Mouse (Mus musculus) neural tube, embryonic 15.5 days (tissue): ENCODE data around the gene Stkld1. TPM values are rescaled to one million over a fixed set of nuclear protein-coding genes. Genes with fewer than 3 reads are reported as not detected.

Experiments
- ATAC-seq: fragments of 200-750 bp; cut with Nextera tagmentation; 2 replicates; pipeline ENCODE4 v1.8.0; 2017; ENCODE audit warnings: mild to moderate bottlenecking, moderate TSS enrichment, moderate library complexity; ENCODE audit not compliant: low FRiP score
- H3K27ac ChIP-seq: fragments of 300-500 bp; sonication (generic); replicated peaks from 2 replicates; pipeline ENCODE4 v1.5.1; 2015; ENCODE audit warnings: mild to moderate bottlenecking, inconsistent platforms
- H3K27me3 ChIP-seq: fragments of 300-500 bp; sonication (generic); replicated peaks from 2 replicates; pipeline ENCODE4 v1.6.1; 2015; ENCODE audit warnings: inconsistent platforms
- H3K36me3 ChIP-seq: fragments of 300-500 bp; sonication (generic); 2 replicates; pipeline ENCODE4 v1.6.1; 2015; ENCODE audit warnings: inconsistent platforms
- H3K4me1 ChIP-seq: fragments of 300-500 bp; sonication (generic); 2 replicates; pipeline ENCODE4 v1.6.1; 2015; ENCODE audit warnings: inconsistent platforms
- H3K4me2 ChIP-seq: fragments of 300-500 bp; sonication (generic); 2 replicates; pipeline ENCODE4 v1.6.1; 2015; ENCODE audit warnings: inconsistent platforms, mild to moderate bottlenecking, moderate library complexity
- H3K4me3 ChIP-seq: fragments of 300-500 bp; sonication (generic); replicated peaks from 2 replicates; pipeline ENCODE4 v1.5.1; 2015; ENCODE audit warnings: mild to moderate bottlenecking, inconsistent platforms
- H3K9ac ChIP-seq: fragments of 300-500 bp; sonication (generic); replicated peaks from 2 replicates; pipeline ENCODE4 v1.6.1; 2015; ENCODE audit warnings: mild to moderate bottlenecking, inconsistent platforms
- H3K9me3 ChIP-seq: fragments of 300-500 bp; sonication (generic); replicated peaks from 2 replicates; pipeline ENCODE4 v1.6.1; 2016; ENCODE audit warnings: inconsistent platforms
- WGBS: fragments of 180-500 bp; shearing (Covaris S2); methylation state at CpG from one replicate; pipeline ENCODE4 v1.1.7; 2015; ENCODE audit warnings: mixed read lengths; 5-methylcytosine and 5-hydroxymethylcytosine counted together
- polyA plus RNA-seq: library from polyadenylated mRNA; unstranded; fragments of >200 nt; fragmentation: Nextera tagmentation; extraction: Ambion mirVana; gene quantifications from 2 replicates; pipeline ENCODE4 v1.2.1, GENCODE M21; 2015

The Stkld1 gene
- polyA plus RNA-seq, 1 experiment from 2014 or later: 0.61 TPM

DNA sequence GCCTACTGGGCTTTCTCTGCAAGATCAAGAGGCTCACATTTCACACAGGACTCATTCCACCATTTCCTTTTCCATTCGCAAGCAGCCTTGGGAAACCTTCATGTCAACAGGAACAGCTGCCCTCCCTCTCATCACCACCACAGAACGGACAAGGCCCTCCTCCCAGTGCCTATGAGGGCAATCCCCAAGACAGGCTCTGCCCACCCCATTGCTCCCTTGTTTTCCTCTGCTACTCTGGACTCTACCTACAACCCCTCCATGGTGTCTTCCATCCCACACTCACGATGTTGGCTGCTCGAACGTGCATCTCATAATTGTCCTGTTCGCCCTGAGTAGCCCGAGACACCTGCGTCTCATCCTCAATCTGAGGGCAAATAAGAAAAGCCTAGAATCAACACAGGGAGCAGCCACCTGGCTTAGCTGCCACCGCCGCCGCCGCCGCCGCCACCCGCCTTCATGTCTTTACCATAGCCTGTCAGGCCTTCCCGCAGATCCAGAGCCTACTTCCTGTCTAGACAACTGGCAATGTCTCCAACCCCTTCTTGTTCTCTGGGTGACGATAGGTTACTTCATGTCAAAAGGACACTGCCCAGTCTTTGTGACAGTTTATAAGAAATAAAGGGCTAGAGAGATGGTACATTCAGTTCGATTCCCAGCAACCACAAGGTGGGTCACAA, 25.0 kb upstream of the Stkld1 start:
- Histone ChIP-seq H3K9ac (peak overlapping the region; percentile 94), H3K27ac (no peak overlapping the region), H3K27me3 (no peaks in the 10 kb centered on the region), H3K4me2 (peak overlapping the region; percentile 62), H3K9me3 (no peaks in the 10 kb centered on the region), H3K4me1 (peaks cover 48% of the 10 kb centered on the region), H3K36me3 (peaks cover 61% of the 10 kb centered on the region), H3K4me3 (peak overlapping the region; percentile 91)
- ATAC-seq: no peak
- WGBS: 87% methylated on average over 18 of the region's 18 CpGs

GRCm38 (mm10) chr2:26909387-26909784, 24.5 kb upstream of the Stkld1 start:
- H3K4me1 ChIP-seq: peaks cover 46% of the 10 kb centered on the region
- no peaks in the 10 kb centered on the region for H3K27me3 ChIP-seq
- H3K9me3 ChIP-seq: no peaks in the 10 kb centered on the region
- peak overlapping the region; percentile 93; the same call in 1 of the 2 replicates for H3K27ac ChIP-seq
- peak overlapping the region; percentile 94 for H3K9ac ChIP-seq
- ATAC-seq: no peak
- peak overlapping the region; percentile 62 for H3K4me2 ChIP-seq
- H3K36me3 ChIP-seq: peaks cover 64% of the 10 kb centered on the region
- peak overlapping the region; percentile 91 for H3K4me3 ChIP-seq

- under 1% methylated on average over 62 of the region's 74 CpGs for WGBS
- Histone ChIP-seq H3K36me3 (peaks cover 59% of the 10 kb centered on the region), H3K4me3 (peak within 1 kb of the TSS; percentile 91), H3K4me2 (peak within 1 kb of the TSS; percentile 98), H3K27ac (peak within 1 kb of the TSS; percentile 93), H3K4me1 (peaks cover 55% of the 10 kb centered on the region), H3K9ac (peak within 1 kb of the TSS; percentile 98), H3K27me3 (no peaks in the 10 kb centered on the region), H3K9me3 (no peaks in the 10 kb centered on the region)
- peak; percentile 93 for ATAC-seq
Measured at GRCm38 (mm10) chr2:26910124-26910993, 23.5 kb upstream of the Stkld1 start, which contains the start of the genes Med22 and Rpl7a. Med22 (minus strand) TSS chr2:26910677. Rpl7a (plus strand) TSS chr2:26910764.

DNA sequence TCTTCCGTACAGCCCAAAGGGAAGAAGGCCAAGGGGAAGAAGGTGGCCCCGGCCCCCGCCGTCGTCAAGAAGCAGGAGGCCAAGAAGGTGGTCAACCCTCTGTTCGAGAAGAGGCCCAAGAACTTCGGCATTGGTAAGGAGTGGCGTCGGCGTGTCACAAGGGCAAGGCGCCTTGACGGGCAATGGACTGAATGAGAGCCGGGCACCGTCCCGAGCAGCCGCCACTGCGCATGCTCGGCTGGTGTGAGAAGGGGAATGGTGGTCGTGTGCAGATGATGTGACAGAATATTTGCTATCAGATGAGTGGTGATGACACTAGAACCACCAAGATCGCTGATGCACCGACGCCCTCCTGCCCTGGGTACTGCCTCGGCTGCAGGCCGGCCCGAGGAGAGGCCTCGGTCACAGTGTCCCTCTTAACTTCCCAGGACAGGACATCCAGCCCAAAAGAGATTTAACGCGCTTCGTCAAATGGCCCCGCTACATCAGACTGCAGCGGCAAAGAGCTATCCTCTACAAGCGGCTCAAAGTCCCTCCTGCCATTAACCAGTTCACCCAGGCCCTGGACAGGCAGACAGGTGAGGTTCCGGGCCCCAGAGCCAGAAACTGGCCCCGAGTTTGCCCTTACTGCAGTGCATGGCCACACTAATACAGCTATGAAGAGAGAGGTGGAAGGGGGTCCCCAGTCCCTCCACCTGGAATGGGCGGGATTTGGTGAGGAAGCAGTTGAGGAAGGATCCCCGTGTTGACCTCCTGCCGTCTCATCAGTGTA, 22.7 kb upstream of the Stkld1 start:
- H3K27ac ChIP-seq: peak overlapping the region; percentile 93
- peak overlapping the region; percentile 91 for H3K4me3 ChIP-seq
- H3K36me3 ChIP-seq: peaks cover 51% of the 10 kb centered on the region
- H3K4me2 ChIP-seq: peak overlapping the region; percentile 98
- ATAC-seq: peak; percentile 63
- peaks cover 59% of the 10 kb centered on the region for H3K4me1 ChIP-seq
- 1% methylated on average over 37 of the region's 37 CpGs for WGBS
- H3K9ac ChIP-seq: peak overlapping the region; percentile 98
- no peaks in the 10 kb centered on the region for H3K27me3 ChIP-seq
- no peaks in the 10 kb centered on the region for H3K9me3 ChIP-seq

- H3K36me3 ChIP-seq: peaks cover 39% of the 10 kb centered on the region
- no peaks in the 10 kb centered on the region for H3K27me3 ChIP-seq
- H3K4me1 ChIP-seq: peaks cover 65% of the 10 kb centered on the region
- H3K9me3 ChIP-seq: no peaks in the 10 kb centered on the region
- H3K4me2 ChIP-seq: peak overlapping the region; percentile 98
- H3K27ac ChIP-seq: no peak overlapping the region
- 72% methylated on average over 5 of the region's 5 CpGs for WGBS
- peak overlapping the region; percentile 98 for H3K9ac ChIP-seq
- peak overlapping the region; percentile 91 for H3K4me3 ChIP-seq
- ATAC-seq: no peak
Measured at GRCm38 (mm10) chr2:26912253-26912770, 21.5 kb upstream of the Stkld1 start.

DNA sequence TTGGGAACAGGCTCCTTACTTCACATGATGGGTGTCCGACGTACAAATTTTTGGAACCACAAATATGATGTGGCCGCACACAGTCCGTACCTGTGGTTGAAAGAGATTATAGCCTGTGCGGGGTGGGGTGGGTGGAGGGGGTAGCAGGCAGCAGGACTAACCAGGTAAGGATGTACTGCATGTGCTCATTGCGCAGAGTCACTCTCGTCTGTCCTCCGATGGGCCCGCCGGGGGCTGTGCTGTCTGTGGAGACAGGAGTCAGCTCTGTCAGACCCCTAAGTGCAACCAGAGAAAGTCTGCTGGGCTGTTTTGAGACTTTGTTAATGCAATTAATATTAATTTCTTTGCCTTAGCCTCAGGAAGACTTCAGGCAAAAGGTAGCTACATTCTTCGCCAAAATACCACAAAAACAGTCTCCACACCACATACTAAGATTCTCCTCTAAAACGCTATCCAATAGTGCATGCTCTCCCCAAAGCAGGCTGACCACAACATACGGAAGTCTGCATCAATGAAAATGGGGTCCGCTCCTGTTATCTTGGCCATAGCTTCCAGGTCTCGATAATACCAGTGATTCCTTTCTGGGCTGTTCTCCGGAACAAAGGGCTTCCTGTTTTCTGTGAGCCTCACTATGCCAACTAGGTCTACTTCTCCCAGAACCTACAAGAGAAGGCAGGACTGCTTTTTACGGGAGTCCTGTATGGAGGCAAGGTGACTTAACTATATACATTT, 20.3 kb upstream of the Stkld1 start:
- Histone ChIP-seq H3K9me3 (no peaks in the 10 kb centered on the region), H3K9ac (no peak overlapping the region), H3K27ac (no peak overlapping the region), H3K4me3 (no peak overlapping the region), H3K4me2 (no peak overlapping the region), H3K4me1 (peaks cover 65% of the 10 kb centered on the region), H3K36me3 (peaks cover 33% of the 10 kb centered on the region), H3K27me3 (no peaks in the 10 kb centered on the region)
- no peak for ATAC-seq
- 87% methylated on average over 17 of the region's 17 CpGs for WGBS

- Histone ChIP-seq H3K4me1 (peaks cover 58% of the 10 kb centered on the region), H3K4me3 (peak overlapping the region; percentile 9; the same call in 1 of the 2 replicates), H3K9me3 (no peaks in the 10 kb centered on the region), H3K9ac (no peak overlapping the region), H3K4me2 (peak overlapping the region; percentile 7; the same call in 1 of the 2 replicates), H3K27ac (no peak overlapping the region), H3K36me3 (peaks cover 40% of the 10 kb centered on the region), H3K27me3 (no peaks in the 10 kb centered on the region)
- no peak for ATAC-seq
- whole genome bisulfite sequencing: 63% methylated on average over 8 of the region's 8 CpGs
Measured at GRCm38 (mm10) chr2:26914148-26914941, 19.5 kb upstream of the Stkld1 start.

DNA sequence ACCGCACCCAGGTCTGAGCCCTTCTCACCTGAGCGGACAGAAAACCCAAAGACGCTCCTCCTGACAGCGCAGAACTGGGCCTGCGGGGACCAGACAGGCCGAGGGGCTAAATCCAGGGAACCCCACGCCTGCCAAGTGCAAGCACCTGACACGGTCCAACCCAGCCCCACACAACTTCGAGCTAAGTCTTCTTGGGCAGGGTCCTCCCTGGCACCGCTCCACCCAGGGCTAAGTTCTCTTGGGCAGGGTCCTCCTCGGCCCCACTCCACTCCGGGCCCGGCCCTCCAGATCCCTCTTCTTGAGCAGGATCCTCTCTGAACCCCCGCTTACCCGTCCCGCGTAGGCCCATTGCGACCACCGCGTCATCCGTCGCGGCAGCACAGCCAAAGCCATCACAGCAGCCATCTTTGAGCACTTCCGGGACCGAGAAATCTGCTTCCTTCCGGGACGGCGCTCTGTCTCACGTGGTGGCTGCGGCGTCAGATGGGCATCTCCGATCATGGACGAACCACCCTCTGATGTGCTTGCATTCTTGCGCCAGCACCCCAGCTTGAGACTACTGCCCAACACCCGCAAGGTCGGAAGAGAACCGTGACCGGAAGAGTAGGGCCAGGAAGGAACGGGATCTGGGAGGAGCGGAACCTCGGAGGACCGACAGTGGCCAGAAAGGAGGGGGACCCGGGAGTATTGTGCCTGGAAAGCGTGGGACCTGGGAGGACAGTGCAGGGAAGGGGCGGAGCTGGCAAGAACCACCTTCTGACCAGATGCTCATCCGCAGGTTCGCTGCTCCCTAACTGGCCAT, 17.7 kb upstream of the Stkld1 start, which contains the start of the genes Surf2 and Surf1:
Gene Surf2, plus strand, starts transcription at position 441 of the 802 bp plus-strand sequence.
Gene Surf1, minus strand, starts transcription at position 604 of the 802 bp plus-strand sequence.
- Histone ChIP-seq H3K27ac (peak within 1 kb of the TSS; percentile 86), H3K9me3 (no peaks in the 10 kb centered on the region), H3K9ac (peak within 1 kb of the TSS; percentile 86), H3K36me3 (peaks cover 58% of the 10 kb centered on the region), H3K27me3 (no peaks in the 10 kb centered on the region), H3K4me3 (peak within 1 kb of the TSS; percentile 65), H3K4me1 (peaks cover 53% of the 10 kb centered on the region), H3K4me2 (peak within 1 kb of the TSS; percentile 97)
- WGBS: 2% methylated on average over 47 of the region's 47 CpGs
- peak; percentile 81 for ATAC-seq

- WGBS: 3% methylated on average over 13 of the region's 13 CpGs
Measured at GRCm38 (mm10) chr2:26916738-26917137, 17.1 kb upstream of the Stkld1 start.

More at GRCm38 (mm10) chr2:26916738-26917137, 17.1 kb upstream of the Stkld1 start:
- peak overlapping the region; percentile 97 for H3K4me2 ChIP-seq
- no peaks in the 10 kb centered on the region for H3K9me3 ChIP-seq
- H3K9ac ChIP-seq: peak overlapping the region; percentile 86
- H3K36me3 ChIP-seq: peaks cover 64% of the 10 kb centered on the region
- H3K27ac ChIP-seq: peak overlapping the region; percentile 86
- H3K4me3 ChIP-seq: peak overlapping the region; percentile 65
- 0 out of 2 replicates have a peak, but pooled peaks have one; percentile 18 for ATAC-seq
- no peaks in the 10 kb centered on the region for H3K27me3 ChIP-seq
- peaks cover 49% of the 10 kb centered on the region for H3K4me1 ChIP-seq
